13 mouse cellular contexts compared by ENCODE assay signal in the genomic region with DNA sequence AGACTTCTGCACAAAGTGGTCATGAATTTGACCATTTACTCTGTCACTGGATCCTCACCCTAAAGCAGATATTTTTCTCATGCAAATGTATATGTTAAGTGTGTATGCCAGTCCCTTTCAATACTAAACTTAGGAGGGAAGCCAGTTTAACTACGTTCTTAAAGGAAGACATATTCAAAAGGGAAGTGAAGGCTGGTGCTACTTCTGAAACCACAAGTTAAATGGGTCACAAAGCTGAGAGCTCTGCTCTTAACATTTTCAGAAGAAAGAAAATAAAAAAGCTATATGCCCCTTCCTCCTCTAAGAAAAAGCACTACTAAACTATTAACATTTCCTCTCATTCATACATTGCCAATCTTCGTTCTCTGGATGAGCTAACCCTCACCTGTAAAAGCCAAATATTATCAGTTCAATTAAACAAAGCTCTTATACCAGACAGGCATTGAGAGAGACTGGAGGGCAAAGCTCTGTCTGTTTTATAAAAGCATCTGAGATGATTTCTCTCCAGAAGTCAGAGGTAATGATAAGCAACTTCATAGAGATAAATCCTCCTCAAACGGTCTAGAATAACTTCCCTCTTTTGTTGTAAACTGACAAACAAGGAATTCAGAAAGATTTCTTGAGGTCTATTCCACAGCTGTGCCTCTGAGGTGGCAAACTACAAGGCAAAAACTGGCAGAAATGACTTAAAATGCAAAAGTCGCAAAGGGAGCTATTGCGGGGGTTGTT.
DNase-seq lines count a peak whose midpoint lies in the region; ATAC-seq and TF ChIP-seq lines count a peak whose summit lies in the region.
"Had no signal": no experiment of that assay in that cellular context is flagged by ENCODE, and none has a peak within 500 bp of the region (broad histone marks: within the 10 kb centered on the region; RNA-seq: fewer than 3 reads in every experiment).

No protein-coding gene starts in this region.

- H3K27me3 ChIP-seq in splenic B cell, adult 2 months (ENCODE audit: control insufficient read depth, insufficient read depth, low read length, poor library complexity, severe bottlenecking): no peaks in the 10 kb centered on the region

- DNase-seq in gastrocnemius, adult 2 months: no peak
- no peak for DNase-seq in gastrocnemius, postnatal 25 days
- peak; percentile 58 for DNase-seq in thymus, postnatal 0 days (ENCODE audit: low spot score)
- no peak for DNase-seq in thymus, postnatal 25 days
- peak; percentile 57 for DNase-seq in splenic B cell, adult 2 months (ENCODE audit: low read depth, low spot score)
- DNase-seq in adrenal gland, postnatal 14 days: no peak
- DNase-seq in adrenal gland, postnatal 10 days: no peak
- DNase-seq: cerebellum, adult 9-11 months; lung, postnatal 4 days had no signal

- peak overlapping the region; percentile 33 for H3K4me3 ChIP-seq in gastrocnemius, adult 2 months
- H3K4me3 ChIP-seq: forebrain, embryonic 10.5 days had no signal

- no peak for TF ChIP-seq CTCF in gastrocnemius, adult 2 months (IDR thresholded peaks at IDR 0.05)

- H3K27ac ChIP-seq in gastrocnemius, adult 2 months: peak overlapping the region; percentile 61
- H3K27ac ChIP-seq: forebrain, embryonic 10.5 days; kidney, postnatal 0 days; liver, embryonic 14.5 days had no signal

- intact Hi-C loops in gastrocnemius, adult 2 months (cut with DNase I): no loop called here

- no peaks in the 10 kb centered on the region for H3K36me3 ChIP-seq in splenic B cell, adult 2 months (ENCODE audit: control insufficient read depth, insufficient read depth, low read length, poor library complexity, severe bottlenecking)
- H3K36me3 ChIP-seq: forebrain, embryonic 10.5 days had no signal

- peak; percentile 49 to 67; a peak in 3 of 4 replicates for ATAC-seq in hematopoietic stem cell, adult 5-6 weeks (replicated peaks in 1 of 2; ENCODE audit: insufficient read depth in 1 of 2, low FRiP score in 2 of 2, low TSS enrichment in 1 of 2, low read depth in 1 of 2, poor library complexity in 2 of 2, severe bottlenecking in 2 of 2)

Comparison
In these comparisons a context has a peak if more than half of its experiments do, and no peak if none do; other contexts are left out.
1. DNase-seq: peak in thymus, postnatal 0 days (single experiment) and splenic B cell, adult 2 months (single experiment); none in gastrocnemius, adult 2 months (single experiment), gastrocnemius, postnatal 25 days (single experiment), thymus, postnatal 25 days (single experiment), adrenal gland, postnatal 14 days (single experiment) and adrenal gland, postnatal 10 days (single experiment).